Mouse (Mus musculus) myocyte (in vitro differentiated cells): ENCODE measurements around the gene Tenm4.

ENCODE experiments used
- CEBPB ChIP-seq: IDR thresholded peaks from 2 replicates; pipeline ENCODE4 v1.6.1; 2011; ENCODE audit warnings: mild to moderate bottlenecking, moderate library complexity; ENCODE audit not compliant: poor library complexity, insufficient read depth, severe bottlenecking
- E2F4 ChIP-seq: IDR thresholded peaks from one replicate; pipeline ENCODE4 v1.6.1; 2011; ENCODE audit warnings: mild to moderate bottlenecking, control low read depth, moderate library complexity; ENCODE audit not compliant: insufficient read depth
- MAX ChIP-seq: IDR thresholded peaks from one replicate; pipeline ENCODE4 v1.6.1; 2011; ENCODE audit warnings: low read depth, mild to moderate bottlenecking, control low read depth
- MYOD1 ChIP-seq, 3 experiments: IDR thresholded peaks; one replicate each; pipeline ENCODE4 v1.6.1; 2011; ENCODE audit warnings: control low read depth in 2 of 3, low read depth in 2 of 3, mild to moderate bottlenecking in 2 of 3, moderate library complexity in 1 of 3; ENCODE audit not compliant: insufficient read length in 2 of 3, control insufficient read depth in 1 of 3
- MYOG ChIP-seq, 3 experiments: IDR thresholded peaks; one replicate each; pipeline ENCODE4 v1.6.1; 2011; ENCODE audit warnings: control low read depth in 2 of 3, low read depth in 2 of 3, mild to moderate bottlenecking in 2 of 3; ENCODE audit not compliant: insufficient read length in 2 of 3, control insufficient read depth in 1 of 3, insufficient read depth in 1 of 3
- POLR2A ChIP-seq: IDR thresholded peaks from one replicate; pipeline ENCODE4 v1.6.1; 2011; ENCODE audit warnings: low read depth, mild to moderate bottlenecking, control low read depth, moderate library complexity; ENCODE audit not compliant: insufficient read length
- POLR2AphosphoS2 ChIP-seq: IDR thresholded peaks from one replicate; pipeline ENCODE4 v1.6.1; 2011; ENCODE audit warnings: low read depth, control low read depth; ENCODE audit not compliant: insufficient read length
- REST ChIP-seq: IDR thresholded peaks from one replicate; pipeline ENCODE4 v1.6.1; 2011; ENCODE audit warnings: mild to moderate bottlenecking, control low read depth, moderate library complexity; ENCODE audit not compliant: insufficient read depth, insufficient read length
- SRF ChIP-seq: IDR thresholded peaks from one replicate; pipeline ENCODE4 v1.6.1; 2011; ENCODE audit warnings: low read depth; ENCODE audit not compliant: control insufficient read depth, insufficient read length
- TCF12 ChIP-seq: IDR thresholded peaks from one replicate; pipeline ENCODE4 v1.6.1; 2011; ENCODE audit warnings: mild to moderate bottlenecking, control low read depth; ENCODE audit not compliant: poor library complexity, insufficient read depth, severe bottlenecking
- TCF3 ChIP-seq: IDR thresholded peaks from one replicate; pipeline ENCODE4 v1.6.1; 2011; ENCODE audit warnings: low read depth, control low read depth; ENCODE audit not compliant: insufficient read length
- USF1 ChIP-seq: IDR thresholded peaks from one replicate; pipeline ENCODE4 v1.6.1; 2011; ENCODE audit warnings: low read depth, mild to moderate bottlenecking, control low read depth, moderate library complexity

GRCm38 (mm10) chr7:96278378-96278777 lies 107.3 kb downstream of the Tenm4 start:
- TF ChIP-seq POLR2A (no peak), E2F4 (no peak), TCF12 (no peak), MYOD1 (IDR thresholded peaks at IDR 0.05; ENCODE audit: control insufficient read depth in 1 of 3, insufficient read length in 2 of 3, low read depth in 2 of 3) (no peak), USF1 (no peak), SRF (no peak), POLR2AphosphoS2 (no peak), CEBPB (no peak), MAX (no peak), MYOG (IDR thresholded peaks at IDR 0.05; ENCODE audit: control insufficient read depth in 1 of 3, insufficient read depth in 1 of 3, insufficient read length in 2 of 3, low read depth in 2 of 3) (no peak), TCF3 (no peak), REST (no peak)
